Mouse (Mus musculus) testis, adult 2 months (tissue): ENCODE data around the gene Ifna7. TPM values are rescaled to one million over a fixed set of nuclear protein-coding genes. Genes with fewer than 3 reads are reported as not detected.

Experiments used
- H3K27ac ChIP-seq: fragments of 200-500 bp; 2 replicates; pipeline ENCODE4 v1.5.1; 2012; ENCODE audit warnings: low read depth, low read length; ENCODE audit not compliant: control insufficient read depth, insufficient read depth
- H3K27me3 ChIP-seq: fragments of 200-500 bp; 2 replicates; pipeline ENCODE4 v1.6.1; 2012; ENCODE audit warnings: mild to moderate bottlenecking, low read length, moderate library complexity; ENCODE audit not compliant: control insufficient read depth, insufficient read depth
- H3K36me3 ChIP-seq: fragments of 200-500 bp; 2 replicates; pipeline ENCODE4 v1.6.1; 2012; ENCODE audit warnings: mild to moderate bottlenecking, low read length; ENCODE audit not compliant: control insufficient read depth, insufficient read depth
- H3K4me1 ChIP-seq: fragments of 200-500 bp; 2 replicates; pipeline ENCODE4 v1.6.1; 2012; ENCODE audit warnings: low read length; ENCODE audit not compliant: control insufficient read depth, insufficient read depth
- H3K4me3 ChIP-seq: fragments of 200-500 bp; 2 replicates; pipeline ENCODE4 v1.5.1; 2012; ENCODE audit warnings: low read depth, mild to moderate bottlenecking, low read length, moderate library complexity, mixed read lengths; ENCODE audit not compliant: control insufficient read depth
- CTCF ChIP-seq: fragments of 200-500 bp; IDR thresholded peaks from 2 replicates; pipeline ENCODE4 v1.5.1; 2012; ENCODE audit warnings: low read depth, mild to moderate bottlenecking, inconsistent platforms, low read length, moderate library complexity; ENCODE audit not compliant: control insufficient read depth, insufficient read depth, insufficient replicate concordance
- POLR2A ChIP-seq: fragments of 200-500 bp; IDR thresholded peaks from 2 replicates; pipeline ENCODE4 v1.6.1; 2012; ENCODE audit warnings: low read depth, mild to moderate bottlenecking, inconsistent platforms, low read length, moderate library complexity; ENCODE audit not compliant: control insufficient read depth
- polyA plus RNA-seq: library from polyadenylated mRNA; depleted of rRNA; stranded (reverse); fragments of >200 nt; gene quantifications from 2 replicates; pipeline ENCODE4 v1.2.3, GENCODE M21; 2012

Gene Ifna7
- polyA plus RNA-seq, 1 experiment, result not detected

DNA sequence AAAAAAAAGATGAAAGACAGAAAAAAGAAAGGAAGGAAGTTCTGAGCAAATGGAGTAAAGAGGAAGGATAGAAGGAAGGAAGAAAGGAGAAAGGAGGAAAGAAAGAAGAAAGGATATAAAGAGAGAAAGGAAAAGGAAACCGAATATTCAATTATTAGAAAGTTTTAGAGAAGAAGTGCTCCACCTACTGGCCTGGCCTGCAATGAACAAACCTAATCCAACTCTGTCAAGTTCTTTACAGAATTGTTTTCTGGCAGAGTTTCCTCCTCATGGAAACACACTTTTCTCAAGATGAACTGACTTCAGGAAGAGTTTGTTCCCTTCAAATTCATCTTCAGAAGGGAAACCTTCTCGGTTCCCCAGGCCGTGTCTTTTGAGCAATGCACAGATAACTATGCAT, 22.8 kb downstream of the Ifna7 start:
- H3K27me3 ChIP-seq, result no peaks in the 10 kb centered on the region
- no peaks in the 10 kb centered on the region for H3K4me1 ChIP-seq
- H3K27ac ChIP-seq, result no peak overlapping the region
- no peak overlapping the region for H3K4me3 ChIP-seq
- no peak for TF ChIP-seq POLR2A
- TF ChIP-seq CTCF, result no peak
- no peaks in the 10 kb centered on the region for H3K36me3 ChIP-seq

DNA sequence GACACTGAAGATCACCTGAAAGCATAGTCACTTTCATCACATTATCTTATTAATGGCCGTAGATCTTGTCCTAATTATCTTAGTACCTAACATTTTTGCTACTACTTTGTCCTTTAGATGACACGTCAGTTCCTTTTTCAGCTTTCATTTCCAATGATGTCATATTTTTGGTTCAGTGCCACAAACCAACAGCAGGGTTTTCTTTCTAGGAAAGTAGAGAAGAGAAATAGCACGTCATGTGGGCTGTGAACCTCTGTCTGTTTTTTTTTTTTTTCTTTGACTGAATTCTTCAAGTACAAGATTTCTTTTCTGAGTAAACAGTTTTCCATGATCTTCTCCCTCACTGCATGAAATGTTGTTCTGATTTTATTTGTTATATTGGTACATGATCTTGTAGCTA, 24.0 kb downstream of the Ifna7 start:
- Histone ChIP-seq H3K4me3 (no peak overlapping the region), H3K36me3 (no peaks in the 10 kb centered on the region), H3K27me3 (no peaks in the 10 kb centered on the region), H3K4me1 (no peaks in the 10 kb centered on the region), H3K27ac (no peak overlapping the region)
- TF ChIP-seq CTCF, result no peak
- no peak for TF ChIP-seq POLR2A

DNA sequence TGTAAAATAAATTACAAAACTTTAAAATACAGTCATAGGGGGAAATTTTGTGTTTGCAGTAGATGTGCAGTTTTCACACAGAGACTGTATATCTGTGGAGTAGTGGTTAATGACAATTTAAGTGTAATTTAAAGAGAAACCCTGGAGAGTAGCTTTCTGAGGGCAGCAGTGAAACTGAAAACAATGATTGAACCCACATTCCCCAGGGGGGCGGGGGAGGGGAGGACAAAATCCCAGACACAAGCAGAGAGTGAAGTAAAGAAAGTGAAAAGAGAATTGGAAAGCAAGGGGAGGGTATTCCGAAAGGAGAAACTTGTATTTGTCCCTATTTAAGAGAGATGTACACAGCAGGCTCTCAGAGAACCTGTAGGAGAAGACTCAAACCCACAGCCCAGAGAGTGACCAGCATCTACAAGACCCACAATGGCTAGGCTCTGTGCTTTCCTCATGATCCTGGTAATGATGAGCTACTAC, 25.4 kb downstream of the Ifna7 start, which contains the start of gene Ifna4:
Ifna4 (plus strand) TSS at position 424 of the 474 bp plus-strand sequence.
- Histone ChIP-seq H3K4me1 (no peaks in the 10 kb centered on the region), H3K36me3 (no peaks in the 10 kb centered on the region), H3K27ac (no peak within 1 kb of the TSS), H3K27me3 (no peaks in the 10 kb centered on the region), H3K4me3 (no peak within 1 kb of the TSS)
- no peak for TF ChIP-seq POLR2A
- no peak for TF ChIP-seq CTCF

DNA sequence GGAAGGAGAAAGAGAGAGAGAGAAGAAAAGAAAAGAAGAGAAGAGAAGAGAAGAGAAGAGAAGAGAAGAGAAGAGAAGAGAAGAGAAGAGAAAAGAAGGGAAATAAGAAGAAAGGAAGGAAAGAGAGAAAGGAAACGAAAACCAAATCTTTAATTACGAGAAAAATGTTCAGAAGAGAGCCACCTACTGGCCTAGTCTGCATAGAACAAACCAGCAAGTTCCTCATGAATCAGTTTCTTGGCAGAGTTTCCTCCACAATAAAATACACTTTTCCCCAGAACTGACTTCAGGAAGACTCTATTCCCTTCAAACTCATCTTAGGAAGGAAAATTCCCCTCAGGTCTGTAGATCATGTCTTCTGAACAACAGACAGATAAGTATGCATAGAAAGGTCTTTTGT, 29.3 kb downstream of the Ifna7 start:
- no peak for TF ChIP-seq POLR2A
- TF ChIP-seq CTCF, result no peak
- no peaks in the 10 kb centered on the region for H3K27me3 ChIP-seq
- no peaks in the 10 kb centered on the region for H3K4me1 ChIP-seq

DNA sequence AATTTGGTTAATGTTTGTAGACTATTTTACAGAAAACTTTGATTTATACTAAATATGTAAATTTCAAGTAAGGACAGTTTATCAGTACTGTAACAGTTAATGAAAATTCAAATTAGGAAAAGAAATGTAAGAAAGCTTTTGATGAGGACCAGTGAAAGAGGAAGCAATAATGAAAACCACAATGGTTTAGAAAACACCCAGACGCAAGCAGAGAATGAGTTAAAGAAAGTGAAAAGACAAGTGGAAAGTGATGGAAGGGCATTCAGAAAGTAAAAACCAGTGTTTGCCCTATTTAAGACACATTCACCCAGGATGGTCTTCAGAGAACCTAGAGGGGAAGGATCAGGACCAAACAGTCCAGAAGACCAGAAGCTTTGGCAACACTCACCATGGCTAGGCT, 33.7 kb downstream of the Ifna7 start, which contains the start of gene Ifna1:
Ifna1 (plus strand) TSS at position 390 of the 400 bp plus-strand sequence.
- no peak within 1 kb of the TSS for H3K4me3 ChIP-seq
- no peak within 1 kb of the TSS for H3K27ac ChIP-seq
- no peaks in the 10 kb centered on the region for H3K4me1 ChIP-seq
- no peaks in the 10 kb centered on the region for H3K27me3 ChIP-seq
- TF ChIP-seq CTCF, result no peak
- no peak for TF ChIP-seq POLR2A
- H3K36me3 ChIP-seq, result no peaks in the 10 kb centered on the region

More for the DNA sequence above, 29.3 kb downstream of the Ifna7 start:
- Histone ChIP-seq H3K4me3 (no peak overlapping the region), H3K27ac (no peak overlapping the region), H3K36me3 (no peaks in the 10 kb centered on the region)

DNA sequence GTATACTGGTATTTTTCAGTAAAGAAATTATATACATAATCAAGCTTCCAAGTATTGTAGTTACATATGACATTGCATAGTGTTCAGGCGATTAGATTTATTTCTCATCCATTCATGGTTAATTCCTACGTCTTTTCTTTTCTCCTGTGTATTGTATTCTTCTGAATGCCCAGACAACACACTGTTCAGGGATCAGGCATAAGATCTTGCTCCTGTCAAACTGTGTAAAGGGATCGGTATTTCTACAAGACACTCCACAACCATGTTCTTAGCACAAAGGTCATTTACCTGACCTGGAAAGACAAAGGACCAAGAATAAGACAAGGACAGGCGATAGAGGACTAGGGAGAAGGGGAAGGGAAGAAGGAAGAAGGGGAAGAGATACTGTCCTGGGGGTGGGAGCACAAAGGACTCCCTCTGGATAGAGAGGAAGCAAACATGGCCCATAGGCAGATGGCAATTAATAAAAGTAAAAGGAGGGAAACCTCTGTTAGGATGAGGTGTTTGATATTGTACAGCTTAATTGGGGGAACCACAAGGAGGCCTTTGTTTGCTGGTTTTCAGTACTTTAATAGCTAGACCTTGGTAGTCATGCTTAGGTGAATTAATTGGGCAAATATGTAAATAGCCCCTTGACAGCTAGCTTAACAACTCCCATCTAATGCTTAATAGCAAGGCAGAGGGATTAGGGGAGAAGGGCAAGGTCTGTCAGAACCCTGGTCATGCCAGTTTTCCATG, 35.2 kb downstream of the Ifna7 start:
- H3K4me3 ChIP-seq, result no peak overlapping the region
- TF ChIP-seq POLR2A (no peak), CTCF (no peak)
- no peaks in the 10 kb centered on the region for H3K36me3 ChIP-seq
- no peaks in the 10 kb centered on the region for H3K4me1 ChIP-seq
- no peak overlapping the region for H3K27ac ChIP-seq
- H3K27me3 ChIP-seq, result no peaks in the 10 kb centered on the region

DNA sequence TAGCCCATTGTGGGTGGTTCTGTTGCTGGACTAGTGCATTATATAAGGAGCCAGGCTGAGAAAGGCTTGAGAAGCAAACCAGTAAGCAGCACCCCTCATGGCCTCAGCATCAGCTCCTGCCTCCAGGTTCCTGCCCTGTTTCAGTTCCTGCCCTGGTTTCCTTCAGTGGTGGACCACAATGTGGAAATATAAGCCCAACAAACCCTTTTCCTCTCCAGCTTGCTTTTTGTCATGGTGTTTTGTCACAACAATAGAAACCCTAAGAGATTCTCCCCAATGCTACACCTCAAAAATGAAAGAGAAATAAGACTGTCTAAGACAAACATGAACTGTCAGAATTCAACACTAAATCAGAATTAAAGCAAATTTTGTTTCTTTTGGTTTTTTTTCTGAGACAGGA, 43.2 kb downstream of the Ifna7 start:
- TF ChIP-seq CTCF (no peak), POLR2A (no peak)
- Histone ChIP-seq H3K36me3 (no peaks in the 10 kb centered on the region), H3K27ac (no peak overlapping the region), H3K4me3 (no peak overlapping the region), H3K4me1 (peaks cover under 1% of the 10 kb centered on the region), H3K27me3 (no peaks in the 10 kb centered on the region)
